Mouse (Mus musculus) liver, embryonic 15.5 days (tissue): Measurements from ENCODE around the gene Ubac2. TPM values are rescaled to one million over a fixed set of nuclear protein-coding genes. Genes with fewer than 3 reads are reported as not detected.

Source experiments
- ATAC-seq: fragments of 200-750 bp; cut with Nextera tagmentation; 2 replicates; pipeline ENCODE4 v1.8.0; 2017; ENCODE audit warnings: moderate number of reproducible peaks, mild to moderate bottlenecking, moderate library complexity; ENCODE audit not compliant: insufficient read depth
- H3K27ac ChIP-seq: fragments of 300-500 bp; sonication (generic); replicated peaks from 2 replicates; pipeline ENCODE4 v1.5.1; 2015; ENCODE audit warnings: mild to moderate bottlenecking, inconsistent platforms
- H3K27me3 ChIP-seq: fragments of 300-500 bp; sonication (generic); 2 replicates; pipeline ENCODE4 v1.6.1; 2015; ENCODE audit warnings: mild to moderate bottlenecking, inconsistent platforms
- H3K36me3 ChIP-seq: fragments of 300-500 bp; sonication (generic); replicated peaks from 2 replicates; pipeline ENCODE4 v1.6.1; 2015; ENCODE audit warnings: moderate library complexity, mild to moderate bottlenecking, inconsistent platforms
- H3K4me1 ChIP-seq: fragments of 300-500 bp; sonication (generic); replicated peaks from 2 replicates; pipeline ENCODE4 v1.6.1; 2015; ENCODE audit warnings: inconsistent platforms
- H3K4me2 ChIP-seq: fragments of 300-500 bp; sonication (generic); 2 replicates; pipeline ENCODE4 v1.6.1; 2015; ENCODE audit warnings: moderate library complexity, mild to moderate bottlenecking, inconsistent platforms
- H3K4me3 ChIP-seq: fragments of 300-500 bp; sonication (generic); replicated peaks from 2 replicates; pipeline ENCODE4 v1.5.1; 2015; ENCODE audit warnings: mild to moderate bottlenecking, inconsistent platforms
- H3K9ac ChIP-seq: fragments of 300-500 bp; sonication (generic); 2 replicates; pipeline ENCODE4 v1.6.1; 2015; ENCODE audit warnings: moderate library complexity, mild to moderate bottlenecking, inconsistent platforms
- H3K9me3 ChIP-seq: fragments of 300-500 bp; sonication (generic); replicated peaks from 2 replicates; pipeline ENCODE4 v1.6.1; 2016; ENCODE audit warnings: inconsistent platforms
- WGBS: fragments of 180-500 bp; shearing (Covaris S2); methylation state at CpG from one replicate; pipeline ENCODE4 v1.1.7; 2015; ENCODE audit warnings: mixed read lengths; ENCODE audit not compliant: insufficient replicate concordance; 5-methylcytosine and 5-hydroxymethylcytosine counted together
- polyA plus RNA-seq: library from polyadenylated mRNA; unstranded; fragments of >200 nt; fragmentation: Nextera tagmentation; extraction: Ambion mirVana; gene quantifications from 2 replicates; pipeline ENCODE4 v1.2.1, GENCODE M21; 2015

Gene Ubac2
- polyA plus RNA-seq, 1 experiment from 2014 or later, result 20.0 TPM

GRCm38 (mm10) chr14:121991921-121992320, 113.5 kb downstream of the Ubac2 start:
- Histone ChIP-seq H3K27ac (no peak overlapping the region), H3K9me3 (no peaks in the 10 kb centered on the region), H3K4me3 (no peak overlapping the region), H3K4me2 (no peak overlapping the region), H3K36me3 (no peaks in the 10 kb centered on the region), H3K4me1 (peaks cover 35% of the 10 kb centered on the region), H3K27me3 (no peaks in the 10 kb centered on the region), H3K9ac (no peak overlapping the region)
- no peak for ATAC-seq

GRCm38 (mm10) chr14:121992395-121993280, 114.2 kb downstream of the Ubac2 start:
- no peaks in the 10 kb centered on the region for H3K27me3 ChIP-seq
- H3K9me3 ChIP-seq, result no peaks in the 10 kb centered on the region
- peaks cover 35% of the 10 kb centered on the region for H3K4me1 ChIP-seq
- WGBS, result 63% methylated on average over 13 of the region's 13 CpGs
- H3K9ac ChIP-seq, result no peak overlapping the region
- no peaks in the 10 kb centered on the region for H3K36me3 ChIP-seq
- no peak overlapping the region for H3K4me2 ChIP-seq
- no peak overlapping the region for H3K4me3 ChIP-seq
- no peak overlapping the region for H3K27ac ChIP-seq
- 0 out of 2 replicates have a peak, but pooled peaks have one; percentile 18 for ATAC-seq

GRCm38 (mm10) chr14:121993616-121994015, 115.2 kb downstream of the Ubac2 start:
- Histone ChIP-seq H3K9me3 (no peaks in the 10 kb centered on the region), H3K36me3 (no peaks in the 10 kb centered on the region), H3K27ac (no peak overlapping the region), H3K4me3 (no peak overlapping the region), H3K4me1 (peaks cover 31% of the 10 kb centered on the region), H3K4me2 (no peak overlapping the region), H3K27me3 (no peaks in the 10 kb centered on the region), H3K9ac (no peak overlapping the region)
- ATAC-seq, result no peak
- 77% methylated on average over 4 of the region's 4 CpGs for WGBS

GRCm38 (mm10) chr14:121994171-121994700, 115.8 kb downstream of the Ubac2 start:
- Histone ChIP-seq H3K9me3 (no peaks in the 10 kb centered on the region), H3K27ac (no peak overlapping the region), H3K4me3 (no peak overlapping the region), H3K9ac (no peak overlapping the region), H3K27me3 (no peaks in the 10 kb centered on the region), H3K4me2 (no peak overlapping the region), H3K4me1 (peaks cover 27% of the 10 kb centered on the region), H3K36me3 (no peaks in the 10 kb centered on the region; the same call in 1 of the 2 replicates)
- no peak for ATAC-seq
- WGBS, result 75% methylated on average over 17 of the region's 17 CpGs

GRCm38 (mm10) chr14:121994846-121995556, 116.6 kb downstream of the Ubac2 start:
- Histone ChIP-seq H3K4me2 (no peak overlapping the region), H3K4me1 (peaks cover 20% of the 10 kb centered on the region), H3K4me3 (no peak overlapping the region), H3K27me3 (no peaks in the 10 kb centered on the region), H3K36me3 (no peaks in the 10 kb centered on the region; the same call in 1 of the 2 replicates), H3K9ac (no peak overlapping the region), H3K9me3 (no peaks in the 10 kb centered on the region), H3K27ac (no peak overlapping the region)
- WGBS, result 52% methylated on average over 7 of the region's 7 CpGs
- no peak for ATAC-seq

GRCm38 (mm10) chr14:121995557-121995870, 117.1 kb downstream of the Ubac2 start:
- WGBS, result 7% methylated on average over 1 of the region's 1 CpGs
- Histone ChIP-seq H3K4me3 (no peak overlapping the region), H3K27ac (no peak overlapping the region), H3K4me1 (peaks cover 20% of the 10 kb centered on the region), H3K9me3 (no peaks in the 10 kb centered on the region), H3K36me3 (no peaks in the 10 kb centered on the region; the same call in 1 of the 2 replicates), H3K4me2 (no peak overlapping the region), H3K27me3 (no peaks in the 10 kb centered on the region), H3K9ac (no peak overlapping the region)
- ATAC-seq, result no peak

GRCm38 (mm10) chr14:121996786-121997185, 118.4 kb downstream of the Ubac2 start:
- WGBS, result 82% methylated on average over 8 of the region's 8 CpGs
- no peak for ATAC-seq
- H3K9me3 ChIP-seq, result no peaks in the 10 kb centered on the region
- H3K4me1 ChIP-seq, result peaks cover 19% of the 10 kb centered on the region
- no peak overlapping the region for H3K4me2 ChIP-seq
- H3K27ac ChIP-seq, result no peak overlapping the region
- no peaks in the 10 kb centered on the region for H3K27me3 ChIP-seq
- no peaks in the 10 kb centered on the region; the same call in 1 of the 2 replicates for H3K36me3 ChIP-seq
- no peak overlapping the region for H3K9ac ChIP-seq
- H3K4me3 ChIP-seq, result no peak overlapping the region

- H3K9ac ChIP-seq, result no peak overlapping the region
- no peak for ATAC-seq
- H3K4me2 ChIP-seq, result no peak overlapping the region
- H3K27ac ChIP-seq, result no peak overlapping the region
- no peaks in the 10 kb centered on the region for H3K9me3 ChIP-seq
- H3K4me1 ChIP-seq, result peaks cover 20% of the 10 kb centered on the region
- H3K36me3 ChIP-seq, result no peaks in the 10 kb centered on the region; the same call in none of the 2 replicates
- WGBS, result 71% methylated on average over 8 of the region's 8 CpGs
- no peaks in the 10 kb centered on the region for H3K27me3 ChIP-seq
- H3K4me3 ChIP-seq, result no peak overlapping the region
These were observed 121.0 kb downstream of the Ubac2 start for GRCm38 (mm10) chr14:121999455-121999854.

- 81% methylated on average over 17 of the region's 17 CpGs for WGBS
- ATAC-seq, result no peak
These were observed 122.1 kb downstream of the Ubac2 start for GRCm38 (mm10) chr14:122000346-122001105.

GRCm38 (mm10) chr14:122002224-122002623, 123.8 kb downstream of the Ubac2 start:
- H3K4me1 ChIP-seq, result peaks cover 11% of the 10 kb centered on the region
- no peak for ATAC-seq
- H3K27ac ChIP-seq, result no peak overlapping the region
- H3K4me2 ChIP-seq, result no peak overlapping the region
- WGBS, result 70% methylated on average over 7 of the region's 7 CpGs
- no peak overlapping the region for H3K9ac ChIP-seq
- H3K9me3 ChIP-seq, result no peaks in the 10 kb centered on the region
- H3K36me3 ChIP-seq, result no peaks in the 10 kb centered on the region; the same call in none of the 2 replicates
- no peaks in the 10 kb centered on the region for H3K27me3 ChIP-seq
- no peak overlapping the region for H3K4me3 ChIP-seq

More at GRCm38 (mm10) chr14:122000346-122001105, 122.1 kb downstream of the Ubac2 start:
- no peaks in the 10 kb centered on the region for H3K9me3 ChIP-seq
- H3K4me3 ChIP-seq, result no peak overlapping the region
- H3K36me3 ChIP-seq, result no peaks in the 10 kb centered on the region; the same call in none of the 2 replicates
- H3K27me3 ChIP-seq, result no peaks in the 10 kb centered on the region
- H3K4me1 ChIP-seq, result peaks cover 15% of the 10 kb centered on the region
- no peak overlapping the region for H3K9ac ChIP-seq
- H3K4me2 ChIP-seq, result no peak overlapping the region
- H3K27ac ChIP-seq, result no peak overlapping the region

GRCm38 (mm10) chr14:122003812-122004211, 125.4 kb downstream of the Ubac2 start:
- H3K4me1 ChIP-seq, result peaks cover 11% of the 10 kb centered on the region
- H3K4me3 ChIP-seq, result no peak overlapping the region
- no peak overlapping the region for H3K4me2 ChIP-seq
- no peaks in the 10 kb centered on the region for H3K9me3 ChIP-seq
- no peak overlapping the region for H3K9ac ChIP-seq
- ATAC-seq, result peak; percentile 61
- peaks cover 5% of the 10 kb centered on the region for H3K36me3 ChIP-seq
- H3K27ac ChIP-seq, result no peak overlapping the region
- no peaks in the 10 kb centered on the region for H3K27me3 ChIP-seq
